Mouse (Mus musculus) forebrain, embryonic 12.5 days (tissue): ENCODE measurements around the gene Nr5a2. TPM values are rescaled to one million over a fixed set of nuclear protein-coding genes. Genes with fewer than 3 reads are reported as not detected.

ENCODE experiments used
- ATAC-seq: fragments of 200-750 bp; cut with Nextera tagmentation; 2 replicates; pipeline ENCODE4 v1.8.0; 2017; ENCODE audit warnings: moderate TSS enrichment; ENCODE audit not compliant: low FRiP score
- H3K27ac ChIP-seq: fragments of 300-500 bp; sonication (generic); 2 replicates; pipeline ENCODE4 v1.5.1; 2016; ENCODE audit warnings: mild to moderate bottlenecking
- H3K27me3 ChIP-seq: fragments of 300-500 bp; sonication (generic); 2 replicates; pipeline ENCODE4 v1.6.1; 2016; ENCODE audit warnings: mild to moderate bottlenecking
- H3K36me3 ChIP-seq: fragments of 300-500 bp; sonication (generic); replicated peaks from 2 replicates; pipeline ENCODE4 v1.6.1; 2016; ENCODE audit warnings: mild to moderate bottlenecking
- H3K4me1 ChIP-seq: fragments of 300-500 bp; sonication (generic); 2 replicates; pipeline ENCODE4 v1.6.1; 2016
- H3K4me2 ChIP-seq: fragments of 300-500 bp; sonication (generic); 2 replicates; pipeline ENCODE4 v1.6.1; 2016; ENCODE audit warnings: mild to moderate bottlenecking, moderate library complexity
- H3K4me3 ChIP-seq: fragments of 300-500 bp; sonication (generic); replicated peaks from 2 replicates; pipeline ENCODE4 v1.5.1; 2016; ENCODE audit warnings: mild to moderate bottlenecking
- H3K9ac ChIP-seq: fragments of 300-500 bp; sonication (generic); 2 replicates; pipeline ENCODE4 v1.6.1; 2016; ENCODE audit warnings: mild to moderate bottlenecking
- H3K9me3 ChIP-seq: fragments of 300-500 bp; sonication (generic); 2 replicates; pipeline ENCODE4 v1.6.1; 2016
- WGBS: fragments of 180-500 bp; shearing (Covaris S2); methylation state at CpG from one replicate; pipeline ENCODE4 v1.1.7; 2016; 5-methylcytosine and 5-hydroxymethylcytosine counted together
- polyA plus RNA-seq: library from polyadenylated mRNA; unstranded; fragments of >200 nt; fragmentation: Nextera tagmentation; extraction: Ambion mirVana; gene quantifications from 2 replicates; pipeline ENCODE4 v1.2.1, GENCODE M21; 2016

Nr5a2 gene
- polyA plus RNA-seq, 1 experiment from 2014 or later: 0.64 TPM

DNA sequence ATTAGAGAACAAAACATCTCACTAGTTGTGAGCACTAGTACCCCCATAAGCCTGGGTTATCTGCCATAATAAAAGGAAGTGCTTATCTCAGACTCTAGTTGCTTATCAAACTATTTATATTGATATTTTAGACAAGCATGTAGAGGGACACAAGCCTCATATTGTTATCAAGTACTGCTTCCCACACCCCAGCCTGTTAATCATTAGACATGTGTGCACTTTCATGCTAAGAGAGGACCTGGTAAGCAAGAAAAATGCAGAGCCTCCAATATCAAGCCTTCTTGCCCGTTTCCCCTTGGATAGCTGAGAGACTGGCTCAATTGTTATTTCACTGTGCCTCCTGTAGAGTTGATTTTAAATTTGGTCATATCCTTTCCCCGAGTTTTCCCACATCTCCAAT, 65.5 kb downstream of the Nr5a2 start:
- Histone ChIP-seq H3K4me2 (no peak overlapping the region), H3K27ac (no peak overlapping the region), H3K9me3 (no peaks in the 10 kb centered on the region), H3K27me3 (no peaks in the 10 kb centered on the region), H3K9ac (no peak overlapping the region), H3K4me3 (no peak overlapping the region), H3K4me1 (no peaks in the 10 kb centered on the region), H3K36me3 (no peaks in the 10 kb centered on the region)
- no peak for ATAC-seq
- 82% methylated on average over 2 of the region's 2 CpGs for WGBS

DNA sequence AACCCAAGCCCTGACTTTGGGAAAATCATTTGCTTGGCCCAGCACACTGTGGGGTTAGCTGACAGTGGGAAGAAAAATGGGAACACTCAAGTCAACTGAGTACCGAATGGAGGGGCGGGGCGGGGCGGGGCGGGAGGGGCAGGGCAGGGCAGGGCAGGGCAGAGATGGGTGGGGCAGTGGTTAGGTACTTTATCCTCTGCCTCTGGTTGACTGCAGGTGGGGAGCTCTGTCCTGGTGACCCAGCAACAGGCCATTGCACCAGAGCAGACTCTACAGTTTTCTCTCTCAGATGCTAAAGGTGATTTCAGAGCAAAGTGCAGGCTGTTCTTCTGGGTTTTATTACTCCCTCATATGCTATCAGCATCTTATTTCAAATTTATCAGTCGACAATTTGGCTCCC, 67.1 kb downstream of the Nr5a2 start:
- ATAC-seq: no peak
- H3K4me1 ChIP-seq: peaks cover 7% of the 10 kb centered on the region
- H3K27me3 ChIP-seq: no peaks in the 10 kb centered on the region
- no peak overlapping the region for H3K9ac ChIP-seq
- no peaks in the 10 kb centered on the region for H3K9me3 ChIP-seq
- 82% methylated on average over 6 of the region's 6 CpGs for WGBS
- no peak overlapping the region for H3K4me2 ChIP-seq
- no peak overlapping the region for H3K27ac ChIP-seq
- no peak overlapping the region for H3K4me3 ChIP-seq
- H3K36me3 ChIP-seq: no peaks in the 10 kb centered on the region

DNA sequence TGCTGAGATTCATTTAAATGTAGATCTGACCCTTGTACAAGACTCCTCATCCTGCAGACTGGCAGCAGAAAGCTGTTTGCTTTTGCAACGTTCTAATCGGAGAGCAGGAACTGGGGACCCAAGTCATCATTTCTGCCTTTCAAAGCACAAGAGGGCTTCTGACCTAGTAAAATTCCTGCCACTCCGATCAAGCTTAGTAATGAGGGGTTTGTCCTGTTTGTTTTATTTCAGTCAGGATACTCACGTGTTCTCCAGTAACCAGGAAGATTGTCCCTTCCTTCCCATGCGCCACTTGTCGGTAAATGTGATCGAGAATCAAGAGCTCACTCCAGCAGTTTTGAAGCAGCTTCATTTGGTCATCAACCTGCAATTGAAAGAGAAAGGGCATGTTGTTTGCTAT, 69.8 kb downstream of the Nr5a2 start:
- Histone ChIP-seq H3K4me1 (peaks cover 7% of the 10 kb centered on the region), H3K36me3 (no peaks in the 10 kb centered on the region), H3K27ac (no peak overlapping the region), H3K4me2 (no peak overlapping the region), H3K4me3 (no peak overlapping the region), H3K27me3 (no peaks in the 10 kb centered on the region), H3K9ac (no peak overlapping the region), H3K9me3 (no peaks in the 10 kb centered on the region)
- no peak for ATAC-seq
- WGBS: 77% methylated on average over 7 of the region's 7 CpGs

DNA sequence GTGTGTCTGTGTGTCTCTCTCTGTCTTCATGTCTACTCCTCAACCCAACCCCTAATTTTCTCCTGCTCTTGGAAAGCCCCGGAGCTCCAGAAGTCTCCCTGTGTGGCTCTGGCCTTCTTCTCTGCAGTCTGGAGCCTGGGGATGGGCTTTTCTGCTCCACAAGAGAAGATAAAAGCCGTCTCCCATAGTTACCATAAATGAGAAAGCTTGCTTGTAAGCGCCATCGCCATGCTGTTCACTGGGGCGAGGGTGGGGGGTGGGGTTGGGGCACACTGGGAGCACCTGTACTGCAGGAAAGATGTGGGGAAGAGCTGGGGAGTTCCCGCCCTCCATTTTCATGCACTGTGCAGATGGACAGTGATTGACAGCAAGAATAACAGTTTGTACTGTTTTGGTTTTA, 71.5 kb downstream of the Nr5a2 start:
- peak; percentile 27; the same call in 1 of the 2 replicates for ATAC-seq
- Histone ChIP-seq H3K9ac (no peak overlapping the region), H3K27ac (no peak overlapping the region), H3K27me3 (no peaks in the 10 kb centered on the region), H3K9me3 (no peaks in the 10 kb centered on the region), H3K4me2 (no peak overlapping the region), H3K4me1 (peaks cover 7% of the 10 kb centered on the region), H3K4me3 (no peak overlapping the region), H3K36me3 (no peaks in the 10 kb centered on the region)
- 47% methylated on average over 6 of the region's 6 CpGs for WGBS

DNA sequence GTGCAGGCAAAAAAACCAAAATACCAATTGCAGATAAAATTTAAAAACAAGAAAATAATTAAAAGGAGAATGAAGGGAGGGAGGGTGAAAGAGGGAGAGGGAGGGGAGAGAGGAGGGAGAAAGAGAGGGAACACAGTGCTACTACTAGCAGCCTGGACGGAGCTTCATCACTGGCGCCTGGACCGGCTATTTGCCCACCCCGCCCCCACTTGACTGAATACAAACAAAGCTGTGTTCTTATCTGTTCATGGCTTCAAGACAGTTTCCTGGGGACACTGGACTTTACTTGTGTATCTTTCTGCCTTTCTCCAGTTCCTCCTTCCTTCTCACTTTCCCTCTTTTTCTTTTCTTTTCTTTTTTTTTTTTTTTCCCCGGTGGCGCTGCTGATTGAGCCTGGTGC, 73.6 kb downstream of the Nr5a2 start:
- Histone ChIP-seq H3K27me3 (no peaks in the 10 kb centered on the region), H3K4me1 (peaks cover 7% of the 10 kb centered on the region)
- 54% methylated on average over 6 of the region's 6 CpGs for WGBS

DNA sequence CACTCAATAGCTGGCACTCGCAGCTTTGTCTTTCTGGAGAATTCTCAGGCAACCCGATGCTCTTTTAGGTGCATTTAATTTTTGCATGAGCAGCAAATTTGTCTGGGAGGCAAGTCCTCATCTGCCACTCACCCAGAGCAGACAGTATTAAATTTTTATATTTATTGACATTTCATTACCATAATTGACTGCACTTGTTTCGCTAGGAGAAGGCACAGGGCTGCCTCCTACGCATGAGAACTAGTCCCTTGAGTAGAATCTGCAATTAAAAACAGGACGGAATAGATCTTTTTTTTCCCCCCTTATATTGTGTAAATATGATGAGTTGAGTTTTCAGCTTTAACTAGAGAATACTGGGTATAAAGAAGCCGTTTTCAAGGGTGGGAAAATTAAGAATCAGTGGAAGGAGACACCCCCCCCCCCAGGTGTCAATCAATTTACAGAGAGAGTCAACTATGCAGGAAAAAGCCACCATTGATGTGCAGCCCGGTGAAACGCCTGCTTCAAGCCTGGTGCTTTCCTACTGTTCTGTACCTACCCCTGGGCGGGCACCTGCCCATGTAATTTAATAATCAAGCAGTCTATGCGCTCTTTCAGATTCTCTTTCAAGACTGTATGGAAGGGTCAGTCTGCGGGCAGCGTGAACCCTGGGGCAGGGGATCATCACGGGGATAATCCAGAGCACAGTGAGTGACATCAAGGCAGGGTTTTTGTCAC, 76.6 kb downstream of the Nr5a2 start:
- no peak overlapping the region for H3K4me3 ChIP-seq
- WGBS: 79% methylated on average over 13 of the region's 13 CpGs

More for the DNA sequence above, 73.6 kb downstream of the Nr5a2 start:
- H3K27ac ChIP-seq: no peak overlapping the region
- H3K9me3 ChIP-seq: no peaks in the 10 kb centered on the region
- no peak overlapping the region for H3K9ac ChIP-seq
- ATAC-seq: no peak
- no peak overlapping the region for H3K4me3 ChIP-seq
- H3K4me2 ChIP-seq: no peak overlapping the region
- H3K36me3 ChIP-seq: no peaks in the 10 kb centered on the region

GRCm38 (mm10) chr1:136880260-136880659, 80.0 kb downstream of the Nr5a2 start:
- no peaks in the 10 kb centered on the region for H3K27me3 ChIP-seq
- 88% methylated on average over 8 of the region's 8 CpGs for WGBS
- no peak overlapping the region for H3K4me3 ChIP-seq
- H3K9me3 ChIP-seq: no peaks in the 10 kb centered on the region
- H3K36me3 ChIP-seq: no peaks in the 10 kb centered on the region
- no peak overlapping the region for H3K27ac ChIP-seq
- H3K9ac ChIP-seq: no peak overlapping the region
- no peaks in the 10 kb centered on the region; the same call in 1 of the 2 replicates for H3K4me1 ChIP-seq
- H3K4me2 ChIP-seq: no peak overlapping the region
- ATAC-seq: no peak

More for the DNA sequence above, 76.6 kb downstream of the Nr5a2 start:
- Histone ChIP-seq H3K4me1 (peaks cover 3% of the 10 kb centered on the region; the same call in 1 of the 2 replicates), H3K27me3 (no peaks in the 10 kb centered on the region), H3K4me2 (no peak overlapping the region), H3K9me3 (no peaks in the 10 kb centered on the region), H3K27ac (no peak overlapping the region), H3K9ac (no peak overlapping the region), H3K36me3 (no peaks in the 10 kb centered on the region)
- ATAC-seq: no peak

GRCm38 (mm10) chr1:136875006-136875405, 85.2 kb downstream of the Nr5a2 start:
- 86% methylated on average over 3 of the region's 3 CpGs for WGBS
- no peak for ATAC-seq
- H3K27me3 ChIP-seq: no peaks in the 10 kb centered on the region

DNA sequence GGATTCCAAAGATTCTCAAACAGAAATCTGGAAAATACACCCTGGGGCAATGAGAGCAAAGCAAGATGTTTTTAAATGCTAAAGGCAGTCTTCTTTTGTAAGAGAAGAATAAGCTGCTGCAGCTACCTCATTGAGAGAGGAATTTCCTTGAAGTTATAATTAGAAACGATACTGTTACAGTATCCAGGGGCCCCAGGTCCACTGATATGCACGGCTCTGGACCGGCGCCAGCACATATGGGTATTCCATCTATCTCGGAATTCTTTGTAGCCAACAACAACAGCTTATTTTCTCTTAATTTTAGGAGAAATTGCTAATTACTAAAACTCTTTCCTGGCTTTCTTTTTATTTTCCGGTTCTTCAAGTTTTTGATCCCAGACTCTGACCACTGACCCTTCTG, 91.3 kb downstream of the Nr5a2 start:
- H3K4me2 ChIP-seq: no peak overlapping the region
- H3K4me1 ChIP-seq: no peaks in the 10 kb centered on the region; the same call in 1 of the 2 replicates
- ATAC-seq: no peak
- no peaks in the 10 kb centered on the region for H3K9me3 ChIP-seq
- H3K27me3 ChIP-seq: no peaks in the 10 kb centered on the region
- no peak overlapping the region for H3K9ac ChIP-seq
- H3K27ac ChIP-seq: no peak overlapping the region
- WGBS: 71% methylated on average over 6 of the region's 6 CpGs
- H3K36me3 ChIP-seq: no peaks in the 10 kb centered on the region
- H3K4me3 ChIP-seq: no peak overlapping the region

More at GRCm38 (mm10) chr1:136875006-136875405, 85.2 kb downstream of the Nr5a2 start:
- no peak overlapping the region for H3K4me2 ChIP-seq
- no peaks in the 10 kb centered on the region for H3K9me3 ChIP-seq
- no peaks in the 10 kb centered on the region for H3K36me3 ChIP-seq
- no peak overlapping the region for H3K27ac ChIP-seq
- no peaks in the 10 kb centered on the region; the same call in 1 of the 2 replicates for H3K4me1 ChIP-seq
- H3K4me3 ChIP-seq: no peak overlapping the region
- H3K9ac ChIP-seq: no peak overlapping the region

DNA sequence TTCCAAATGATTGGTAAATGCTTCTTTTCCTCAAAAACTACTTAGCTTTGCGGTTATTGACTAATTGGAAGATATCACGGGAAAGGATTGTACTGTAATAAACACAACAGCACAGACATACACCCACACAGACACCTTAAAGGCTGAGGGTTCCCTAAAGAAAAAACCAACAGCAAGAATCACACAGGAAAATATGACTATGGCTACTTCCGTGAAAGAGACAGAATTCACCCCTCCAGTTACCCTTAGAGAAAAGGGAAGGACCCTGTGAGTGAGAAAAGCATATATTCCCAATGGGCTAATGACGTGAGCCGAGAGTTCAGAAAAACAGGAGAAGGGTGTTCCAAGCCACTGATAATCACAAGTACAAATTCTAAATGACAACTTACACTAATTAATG, 92.0 kb downstream of the Nr5a2 start:
- no peak overlapping the region for H3K9ac ChIP-seq
- no peak overlapping the region for H3K4me2 ChIP-seq
- H3K9me3 ChIP-seq: no peaks in the 10 kb centered on the region
- no peaks in the 10 kb centered on the region for H3K36me3 ChIP-seq
- no peaks in the 10 kb centered on the region for H3K27me3 ChIP-seq
- no peak overlapping the region for H3K27ac ChIP-seq
- no peaks in the 10 kb centered on the region for H3K4me1 ChIP-seq
- WGBS: 86% methylated on average over 5 of the region's 5 CpGs
- ATAC-seq: no peak
- H3K4me3 ChIP-seq: no peak overlapping the region

DNA sequence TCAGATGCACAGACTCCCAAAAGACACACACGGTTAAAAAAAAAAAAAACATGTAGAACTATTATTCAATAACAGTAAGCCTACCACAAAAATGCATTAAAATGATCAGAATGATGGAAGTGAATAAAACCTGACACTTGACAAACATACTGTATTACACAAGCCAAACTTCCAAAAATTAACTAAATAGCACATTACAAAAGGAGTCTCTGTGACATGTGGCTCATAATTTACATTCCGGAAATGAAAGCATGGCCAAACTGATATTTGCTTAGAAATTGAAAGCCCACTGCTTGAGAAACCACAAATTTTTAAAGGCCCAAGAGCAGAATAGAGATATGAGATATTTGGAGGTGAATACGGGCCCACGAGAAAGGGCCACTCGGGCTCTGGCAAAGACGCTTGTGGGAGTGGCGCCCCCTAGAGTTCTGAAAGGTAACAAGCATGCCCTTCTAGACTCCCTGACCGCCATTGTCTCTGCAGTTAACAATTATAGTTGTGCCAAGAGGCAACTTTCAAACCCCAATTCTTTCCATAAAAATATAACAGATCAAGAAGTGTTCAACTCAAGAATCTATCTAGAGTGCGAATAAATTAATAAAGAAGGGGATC, 93.7 kb downstream of the Nr5a2 start:
- H3K9me3 ChIP-seq: no peaks in the 10 kb centered on the region
- ATAC-seq: no peak
- no peaks in the 10 kb centered on the region for H3K4me1 ChIP-seq
- H3K36me3 ChIP-seq: no peaks in the 10 kb centered on the region
- WGBS: 72% methylated on average over 9 of the region's 9 CpGs
- H3K27me3 ChIP-seq: no peaks in the 10 kb centered on the region
- H3K4me3 ChIP-seq: no peak overlapping the region
- H3K4me2 ChIP-seq: no peak overlapping the region
- H3K9ac ChIP-seq: no peak overlapping the region
- H3K27ac ChIP-seq: no peak overlapping the region

GRCm38 (mm10) chr1:136863209-136863608, 97.0 kb downstream of the Nr5a2 start:
- H3K4me3 ChIP-seq: no peak overlapping the region
- H3K9me3 ChIP-seq: no peaks in the 10 kb centered on the region
- H3K9ac ChIP-seq: no peak overlapping the region
- H3K36me3 ChIP-seq: no peaks in the 10 kb centered on the region
- no peak overlapping the region for H3K27ac ChIP-seq
- no peaks in the 10 kb centered on the region for H3K27me3 ChIP-seq
- H3K4me1 ChIP-seq: peaks cover 4% of the 10 kb centered on the region; the same call in 1 of the 2 replicates
- ATAC-seq: no peak
- WGBS: 95% methylated on average over 6 of the region's 6 CpGs
- no peak overlapping the region for H3K4me2 ChIP-seq

DNA sequence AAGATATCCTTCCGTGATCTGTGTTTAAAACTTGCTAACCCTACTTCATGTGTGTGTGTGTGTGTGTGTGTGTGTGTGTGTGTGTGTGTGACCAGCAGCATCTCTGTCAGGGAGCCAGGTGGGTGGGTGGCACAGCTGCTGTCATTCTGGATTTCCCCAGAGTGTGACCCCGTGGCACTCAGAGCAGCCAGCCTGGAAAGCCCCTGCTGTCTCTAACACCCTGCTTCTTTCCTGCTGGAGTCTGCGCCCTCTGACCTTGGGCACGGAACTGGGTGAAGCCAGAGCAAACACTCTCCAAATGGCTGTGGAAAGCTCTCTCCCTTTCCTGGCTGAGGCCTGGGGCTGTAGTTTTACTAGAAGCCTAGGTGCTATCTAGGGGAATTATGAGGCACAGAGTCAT, 100.8 kb downstream of the Nr5a2 start:
- no peak overlapping the region for H3K9ac ChIP-seq
- 63% methylated on average over 4 of the region's 4 CpGs for WGBS

More for the DNA sequence above, 100.8 kb downstream of the Nr5a2 start:
- no peaks in the 10 kb centered on the region for H3K27me3 ChIP-seq
- H3K27ac ChIP-seq: no peak overlapping the region
- H3K4me1 ChIP-seq: peaks cover 4% of the 10 kb centered on the region; the same call in 1 of the 2 replicates
- H3K9me3 ChIP-seq: no peaks in the 10 kb centered on the region
- H3K4me2 ChIP-seq: no peak overlapping the region
- no peaks in the 10 kb centered on the region for H3K36me3 ChIP-seq
- H3K4me3 ChIP-seq: no peak overlapping the region
- ATAC-seq: no peak
